8 mouse cellular contexts compared by ENCODE assay signal in genomic region chr6:120362774-120363687, GRCm38 (mm10). TPM values are rescaled to one million over a fixed set of nuclear protein-coding genes. Genes with fewer than 3 reads are reported as not detected.
DNase-seq lines count a peak whose midpoint lies in the region; ATAC-seq and TF ChIP-seq lines count a peak whose summit lies in the region.

No protein-coding gene starts in this region.

- peak overlapping the region; percentile 84 for H3K9ac ChIP-seq in liver, adult 2 months (ENCODE audit: low read depth, low read length)

- peak; percentile 28 for DNase-seq in embryo, embryonic 10.5 days (ENCODE audit: low spot score)
- no peak for DNase-seq in embryo, embryonic 11 days
- DNase-seq in urinary bladder, adult 2 months (ENCODE audit: low spot score): peak; percentile 20
- no peak for DNase-seq in urinary bladder, postnatal 4 days (ENCODE audit: low spot score in 2 of 2)
- DNase-seq in liver, adult 2 months (ENCODE audit: extremely low read depth, low read depth, low spot score): no peak
- no peak for DNase-seq in frontal cortex, postnatal 36 days (ENCODE audit: low spot score in 2 of 2)

- peaks cover 12% of the 10 kb centered on the region for H3K4me1 ChIP-seq in liver, adult 2 months (ENCODE audit: control insufficient read depth, insufficient read depth, low read length)
- H3K4me1 ChIP-seq in small intestine, adult 2 months (ENCODE audit: control insufficient read depth, insufficient read depth, insufficient read length, low read length): peaks cover 3% of the 10 kb centered on the region; the same call in 1 of the 2 replicates

- H3K27ac ChIP-seq in liver, adult 2 months (replicated peaks; ENCODE audit: insufficient read depth, low read depth, low read length): peak overlapping the region; percentile 98
- peak overlapping the region; percentile 97 for H3K27ac ChIP-seq in small intestine, adult 2 months (ENCODE audit: insufficient read depth, low read depth, low read length)

- no peak for TF ChIP-seq POLR2A in liver, adult 2 months (IDR thresholded peaks at IDR 0.05; ENCODE audit: extremely low read depth, insufficient read depth, low read length)
- TF ChIP-seq POLR2A in small intestine, adult 2 months (IDR thresholded peaks at IDR 0.05; ENCODE audit: low read depth, low read length): no peak

- H3K27me3 ChIP-seq in liver, adult 2 months (ENCODE audit: control insufficient read depth, insufficient read depth, low read length): no peaks in the 10 kb centered on the region
- no peaks in the 10 kb centered on the region for H3K27me3 ChIP-seq in small intestine, adult 2 months (ENCODE audit: control insufficient read depth, insufficient read depth, low read length)

- H3K36me3 ChIP-seq in liver, adult 2 months (ENCODE audit: control insufficient read depth, insufficient read depth, low read length): peaks cover 9% of the 10 kb centered on the region
- peaks cover 7% of the 10 kb centered on the region for H3K36me3 ChIP-seq in small intestine, adult 2 months (ENCODE audit: control insufficient read depth, insufficient read depth, low read length)

- H3K79me2 ChIP-seq in liver, adult 2 months (ENCODE audit: control insufficient read depth, insufficient read depth, low read length): peaks cover 19% of the 10 kb centered on the region; the same call in 1 of the 2 replicates

- H3K4me3 ChIP-seq in liver, adult 2 months (ENCODE audit: insufficient read depth, low read depth, low read length): peak overlapping the region; percentile 93
- peak overlapping the region; percentile 68 for H3K4me3 ChIP-seq in small intestine, adult 2 months (ENCODE audit: low read depth, low read length)

- no peak for ATAC-seq in frontal cortex, adult (ENCODE audit: low TSS enrichment)

- 11% methylated on average over 15 of the region's 15 CpGs for WGBS in liver, adult 2 months
- 5% methylated on average over 15 of the region's 15 CpGs for WGBS in small intestine, adult 2 months

- no peak for TF ChIP-seq CTCF in liver, adult 2 months (IDR thresholded peaks at IDR 0.05; ENCODE audit: low read depth, low read length)
- TF ChIP-seq CTCF in small intestine, adult 2 months (IDR thresholded peaks at IDR 0.05; ENCODE audit: extremely low read depth, insufficient read length, insufficient replicate concordance, low read depth, low read length): no peak

RNA-seq across cellular contexts. Expression of gene Kdm5a, which starts 0.9 kb away (rescaled TPM):
- 12.4 and 13.9 TPM in 2 replicates for polyA plus RNA-seq in urinary bladder, adult 2 months (2012; rRNA removed)
- total RNA-seq in liver, adult 2 months (2014; rRNA removed): 20.8 and 24.2 TPM in 2 replicates
- 1.7 and 2.2 TPM in 2 replicates for polyA plus RNA-seq in liver, adult 2 months (2012; rRNA removed)
- 0.48 and 1.1 TPM in 2 replicates for polyA plus RNA-seq in small intestine, adult 2 months (2012; rRNA removed)

RNA-seq across cellular contexts. Expression of gene Ccdc77, which starts 1.1 kb away (rescaled TPM):
- polyA plus RNA-seq in urinary bladder, adult 2 months (2012; rRNA removed): 9.8 and 10.1 TPM in 2 replicates
- total RNA-seq in liver, adult 2 months (2014; rRNA removed): 4.5 and 5.0 TPM in 2 replicates
- polyA plus RNA-seq in liver, adult 2 months (2012; rRNA removed): 1.0 and 1.5 TPM in 2 replicates
- polyA plus RNA-seq in small intestine, adult 2 months (2012; rRNA removed): 0.48 and 0.58 TPM in 2 replicates

Comparison
In these comparisons a context has a peak if more than half of its experiments do, and no peak if none do; other contexts are left out.
1. DNase-seq: peak in embryo, embryonic 10.5 days (single experiment) and urinary bladder, adult 2 months (single experiment); none in embryo, embryonic 11 days (single experiment), urinary bladder, postnatal 4 days (0 of 2), liver, adult 2 months (single experiment) and frontal cortex, postnatal 36 days (0 of 2).